Mouse (Mus musculus): Measurements from ENCODE around the gene Tex50. TPM values are rescaled to one million over a fixed set of nuclear protein-coding genes. Genes with fewer than 3 reads are reported as not detected.

The Tex50 gene
- not detected for total RNA-seq (2023)

DNA sequence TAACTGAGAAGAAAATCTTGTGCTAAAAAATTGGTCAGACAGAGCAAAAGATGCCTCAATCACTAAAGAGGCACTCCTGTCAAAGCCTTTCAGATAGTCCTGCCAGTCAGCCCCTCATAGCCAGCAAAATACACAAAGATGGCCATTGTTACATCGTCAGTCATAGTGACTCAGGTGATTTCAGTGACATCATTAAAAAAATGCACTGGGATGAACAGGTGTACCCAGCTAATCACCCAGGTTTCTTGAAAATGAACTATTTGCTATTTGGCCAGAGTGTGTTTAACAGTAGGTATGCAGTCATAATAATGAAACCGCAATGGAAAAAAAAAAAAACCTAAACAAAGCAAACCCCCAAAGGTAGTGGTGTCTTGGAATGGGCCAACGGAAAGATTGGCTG is at the start of gene Tex50:
TSS of gene Tex50 (minus strand) at position 101 of the 400 bp plus-strand sequence.

DNA sequence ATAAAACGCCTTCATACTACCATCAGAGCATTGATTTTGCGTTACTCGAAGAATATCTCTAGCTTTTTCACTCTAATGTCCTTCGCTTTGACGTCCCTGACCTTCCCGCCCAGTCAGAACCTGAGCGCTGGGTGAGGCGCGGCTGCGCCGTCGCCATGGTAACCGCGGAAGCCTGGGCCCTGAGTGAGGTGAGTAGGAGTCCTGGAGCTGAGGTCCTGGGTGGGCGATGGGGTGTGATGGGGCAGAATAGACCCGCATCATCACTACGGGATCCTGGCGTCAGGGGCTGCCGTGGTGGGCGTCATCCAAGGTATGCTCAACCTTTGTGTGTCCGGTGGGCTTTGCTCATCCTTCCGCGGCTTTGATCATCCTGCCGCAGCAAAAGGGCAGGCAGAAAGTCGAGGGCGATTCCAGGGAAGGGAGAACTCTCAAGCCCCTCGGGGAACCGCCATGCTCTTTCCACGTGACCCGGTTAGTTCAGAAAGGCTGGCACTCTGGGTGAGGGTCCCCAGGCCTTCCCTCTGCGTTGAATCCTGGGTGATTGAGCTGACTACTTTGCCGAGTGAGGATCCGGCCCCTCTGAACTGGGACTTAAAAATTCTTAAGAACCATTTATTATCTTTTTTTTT is 16.5 kb downstream of the Tex50 start, which contains the start of gene Ankrd45:
TSS of gene Ankrd45 (plus strand) at position 161 of the 629 bp plus-strand sequence.

DNA sequence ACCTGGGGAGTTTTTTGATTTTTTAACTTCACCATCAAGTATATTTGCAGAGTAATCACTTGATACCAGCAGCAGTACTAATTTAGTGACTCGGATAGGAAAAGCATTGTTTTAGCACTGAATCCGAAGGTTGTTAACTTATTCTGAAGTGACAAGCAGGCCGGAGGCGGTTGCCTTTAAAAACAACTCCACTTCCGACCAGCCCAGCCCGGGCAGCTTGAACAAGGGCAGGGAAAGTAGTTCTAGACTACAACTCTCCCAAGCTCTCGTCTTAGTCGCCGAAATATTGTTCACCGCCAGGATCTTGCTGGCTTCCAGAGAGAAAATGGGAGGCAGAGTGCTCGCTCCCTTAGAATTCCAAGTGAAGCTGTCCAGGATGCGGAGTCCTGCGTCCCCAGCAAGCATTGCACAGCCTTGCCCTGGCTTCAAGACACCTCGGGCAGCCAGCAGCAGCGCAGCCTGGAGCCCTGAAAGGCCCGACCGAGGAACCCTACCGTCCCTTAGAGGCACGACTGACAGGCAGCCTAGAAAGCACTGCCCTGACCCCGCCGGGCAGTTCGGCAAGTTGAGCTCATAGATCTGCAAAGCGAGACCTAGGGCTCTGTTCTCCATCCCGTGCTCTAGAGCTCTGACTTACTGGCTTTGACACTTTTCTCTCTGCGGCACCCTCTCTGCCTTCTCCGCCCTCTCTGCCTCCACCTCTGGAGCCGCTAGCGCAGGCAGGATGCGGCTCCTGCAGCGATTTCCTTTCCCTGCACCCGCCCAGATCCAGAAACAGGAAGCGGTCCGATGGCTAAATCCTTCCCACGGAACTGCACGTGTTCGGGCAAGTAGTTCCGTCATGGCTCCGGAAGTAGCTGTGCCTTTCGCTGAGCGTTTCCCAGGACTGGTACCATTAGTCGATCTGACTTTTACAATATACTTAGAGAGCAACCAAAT is 28.1 kb downstream of the Tex50 start, which contains the start of gene Klhl20:
TSS of gene Klhl20 (minus strand) at position 786 of the 939 bp plus-strand sequence.

Other genes with a start within 250 kb of the Tex50 start
- gene Serpinc1, start 180.7 kb downstream of the Tex50 start, total RNA-seq (2023) = 1 to 10 TPM; 1.2 to 2.2 TPM
- gene Zbtb37, start 124.5 kb downstream of the Tex50 start, total RNA-seq (2023) = 10 to 100 TPM in 1 of 2 experiments, 1 to 10 TPM in 1; 9.7 to 10.6 TPM
- gene Dars2, start 88.7 kb downstream of the Tex50 start, total RNA-seq (2023) = 10 to 100 TPM; 10.8 to 13.9 TPM
- gene Cenpl, start 88.6 kb downstream of the Tex50 start, total RNA-seq (2023) = 10 to 100 TPM in 1 of 2 experiments, 1 to 10 TPM in 1; 8.1 to 10.9 TPM
- gene Klhl20, start 27.8 kb downstream of the Tex50 start, total RNA-seq (2023) = 10 to 100 TPM; 20.1 to 22.8 TPM
- gene Ankrd45, start 16.6 kb downstream of the Tex50 start, total RNA-seq (2023) = not detected
- 100 to 1,000 TPM; 184 to 192 TPM for gene Prdx6, start 91.9 kb upstream of the Tex50 start, total RNA-seq (2023)
- gene Tnfsf4, start 236.1 kb upstream of the Tex50 start, total RNA-seq (2023) = not detected

All from monocyte, adult 59 days (primary cell).